Mouse (Mus musculus) B cell, adult 67 days (primary cell): ENCODE measurements around the gene Olfr148. TPM values are rescaled to one million over a fixed set of nuclear protein-coding genes. Genes with fewer than 3 reads are reported as not detected.

Source experiments
- total RNA-seq, 2 experiments: library from RNA; stranded (reverse); gene quantifications; 4 replicates each; pipeline ENCODE4 v1.2.4; 2023

The Olfr148 gene
- not detected for total RNA-seq

DNA sequence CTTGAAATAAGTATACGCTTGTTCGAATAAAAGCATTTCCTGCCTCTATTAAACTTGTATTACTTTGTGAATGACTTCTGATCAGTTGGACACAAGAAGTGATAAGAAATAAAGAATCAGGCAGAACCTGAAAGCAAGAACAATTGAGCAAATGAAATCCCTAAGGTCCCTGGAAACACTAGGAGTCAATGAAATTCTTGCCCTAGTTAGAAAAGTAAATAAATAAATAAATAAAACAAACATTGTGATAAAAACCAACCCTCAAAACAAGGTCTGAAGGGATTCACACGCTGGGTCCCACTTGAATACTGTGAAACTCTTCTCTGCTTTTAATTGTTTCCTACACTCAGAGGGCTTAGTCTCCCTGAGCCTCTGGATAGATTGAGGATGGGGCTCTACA lies at the start of gene Olfr148:
Olfr148 (plus strand) TSS at position 301 of the 400 bp plus-strand sequence.

DNA sequence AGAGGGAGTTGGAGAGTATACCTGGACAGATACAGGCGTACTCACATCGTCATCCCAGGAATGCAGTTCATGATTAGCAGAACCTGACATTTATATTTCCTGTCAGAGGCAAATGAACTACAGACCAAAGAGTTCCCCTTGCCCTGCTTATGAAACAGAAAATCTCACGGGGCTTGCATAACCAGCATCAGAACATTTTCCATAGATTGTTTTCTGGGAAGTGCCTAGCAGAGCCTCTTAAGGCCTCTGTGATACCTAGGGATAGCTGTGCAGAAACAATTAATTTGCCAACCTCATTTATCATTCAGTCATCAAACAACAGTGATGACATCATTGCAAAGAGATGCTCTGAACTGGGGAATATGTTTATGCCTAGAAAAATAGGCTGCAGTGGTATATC lies 35.0 kb upstream of the Olfr148 start, which contains the start of gene Olfr959:
Olfr959 (minus strand) TSS at position 101 of the 400 bp plus-strand sequence.

DNA sequence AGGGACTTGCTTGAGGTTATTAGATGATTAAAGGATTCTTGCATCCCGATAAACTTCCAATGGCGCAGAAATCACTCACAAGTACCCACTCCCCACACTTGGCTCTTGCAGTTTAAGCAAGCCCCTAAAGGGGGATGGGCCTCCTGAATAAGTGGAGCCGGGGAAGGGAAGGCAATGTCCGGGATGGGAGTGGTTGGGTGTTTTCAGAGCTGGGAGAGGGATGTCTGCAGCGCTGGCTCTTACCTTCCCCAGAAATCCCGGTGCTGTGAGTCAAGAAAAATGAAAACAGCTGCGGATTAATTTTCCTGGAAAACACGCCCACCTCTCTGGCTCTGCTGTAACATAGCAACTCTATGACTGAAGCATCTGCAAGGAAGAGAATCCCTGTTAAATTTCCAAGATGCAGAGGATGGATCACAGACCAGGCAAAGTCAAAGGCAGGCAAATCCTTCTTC lies 6.4 kb upstream of the Olfr148 start, which contains the start of gene AW551984:
AW551984 (minus strand) TSS at position 405 of the 455 bp plus-strand sequence.

DNA sequence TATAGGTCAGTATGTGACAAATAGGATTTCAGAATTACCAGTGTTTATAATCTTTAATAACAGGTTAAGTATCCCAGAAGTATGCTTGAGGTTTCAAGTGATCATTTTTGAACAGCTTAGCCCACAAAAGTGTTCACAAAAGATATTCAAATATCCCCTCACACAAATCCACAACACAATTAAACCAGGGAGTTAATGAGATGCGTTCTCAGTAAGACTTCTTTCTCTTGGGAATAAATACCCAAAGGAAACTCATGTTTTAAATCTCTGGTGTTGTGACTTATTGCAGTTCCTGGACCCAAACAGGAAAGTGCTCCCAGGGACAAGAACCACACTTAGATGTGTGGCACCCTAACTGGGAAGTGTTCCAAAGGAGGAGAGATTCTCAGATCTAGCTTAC lies 10.6 kb downstream of the Olfr148 start, which contains the start of gene Olfr960:
Olfr960 (plus strand) TSS at position 301 of the 400 bp plus-strand sequence.

DNA sequence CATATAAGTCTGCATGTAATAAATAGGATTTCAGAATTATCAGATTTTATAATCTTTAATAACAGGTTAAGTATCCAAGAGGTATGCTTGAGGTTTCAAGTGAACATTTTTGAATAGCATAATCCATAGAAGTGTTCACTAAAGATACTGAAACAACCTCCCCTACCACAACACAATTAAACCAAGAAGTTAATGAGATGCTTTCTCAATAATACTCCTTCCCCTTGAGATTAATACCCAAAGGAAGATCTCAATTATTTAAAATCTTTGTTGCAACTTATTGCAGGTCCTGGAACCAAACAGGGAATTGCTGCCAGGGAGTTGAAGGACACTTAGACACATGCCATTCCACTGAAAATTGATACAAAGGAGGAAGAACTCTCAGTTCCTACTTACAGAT lies 34.3 kb downstream of the Olfr148 start, which contains the start of gene Olfr961:
Olfr961 (plus strand) TSS at position 301 of the 400 bp plus-strand sequence.

Other genes starting within 250 kb of the Olfr148 start
- not detected for gene Olfr951, start 223.2 kb upstream of the Olfr148 start, total RNA-seq
- not detected for gene Olfr952, start 183.5 kb upstream of the Olfr148 start, total RNA-seq
- not detected for gene Olfr954, start 154.0 kb upstream of the Olfr148 start, total RNA-seq
- not detected for gene Olfr955, start 138.7 kb upstream of the Olfr148 start, total RNA-seq
- not detected for gene Olfr44, start 116.7 kb upstream of the Olfr148 start, total RNA-seq
- not detected for gene Olfr957, start 94.8 kb upstream of the Olfr148 start, total RNA-seq
- gene Olfr958, start 56.6 kb upstream of the Olfr148 start, total RNA-seq, result not detected
- gene Olfr959, start 35.1 kb upstream of the Olfr148 start, total RNA-seq, result not detected
- gene AW551984, start 6.3 kb upstream of the Olfr148 start, total RNA-seq, result not detected
- gene Olfr960, start 10.7 kb downstream of the Olfr148 start, total RNA-seq, result not detected
- gene Olfr961, start 34.4 kb downstream of the Olfr148 start, total RNA-seq, result not detected
- gene Olfr963, start 56.5 kb downstream of the Olfr148 start, total RNA-seq, result not detected
- gene Olfr149, start 96.5 kb downstream of the Olfr148 start, total RNA-seq, result not detected
- not detected for gene Olfr965, start 100.7 kb downstream of the Olfr148 start, total RNA-seq
- gene Olfr150, start 120.3 kb downstream of the Olfr148 start, total RNA-seq, result not detected
- gene Olfr967, start 135.6 kb downstream of the Olfr148 start, total RNA-seq, result not detected
- not detected for gene Olfr968, start 172.6 kb downstream of the Olfr148 start, total RNA-seq
- gene Olfr969, start 180.3 kb downstream of the Olfr148 start, total RNA-seq, result not detected
- not detected for gene Olfr970, start 198.2 kb downstream of the Olfr148 start, total RNA-seq
- not detected for gene Olfr971, start 226.2 kb downstream of the Olfr148 start, total RNA-seq